Mouse (Mus musculus) v-Abl transformed pro-B cells (cell line): Measurements from ENCODE around the gene Mrps35.

Experiments used
- in situ Hi-C, 2 experiments: fragments of 400-800 bp; cut with MboI; formaldehyde crosslinking; loops; one replicate each; pipeline ENCODE4 v1.15.1; 2025; ENCODE audit not compliant: unreplicated experiment in 2 of 2

Gene Mrps35

GRCm38 (mm10) chr6:147109283-147109682 lies 66.7 kb downstream of the Mrps35 start:
- in situ Hi-C loops, result loop anchor here in 1 of 2 experiments (10.0 kb wide), 1 partner anchor 274 kb away; no protein-coding TSS in a partner anchor

- in situ Hi-C loops, result no loop called here
Observed at GRCm38 (mm10) chr6:147116579-147116978, 74.0 kb downstream of the Mrps35 start.

GRCm38 (mm10) chr6:147117764-147118163 lies 75.2 kb downstream of the Mrps35 start:
- in situ Hi-C loops, result no loop called here

- in situ Hi-C loops, result no loop called here
Observed at GRCm38 (mm10) chr6:147118190-147118589, 75.6 kb downstream of the Mrps35 start.

- in situ Hi-C loops, result loop anchor here in 1 of 2 experiments (5.0 to 10.0 kb wide), 2 partner anchors 109 to 113 kb away; no protein-coding TSS in a partner anchor
Observed at GRCm38 (mm10) chr6:147121320-147121719, 78.8 kb downstream of the Mrps35 start.
